Mouse (Mus musculus) liver, postnatal 0 days (tissue): ENCODE results near the gene Duox2. TPM values are rescaled to one million over a fixed set of nuclear protein-coding genes. Genes with fewer than 3 reads are reported as not detected.

Source experiments
- ATAC-seq: fragments of 200-750 bp; cut with Nextera tagmentation; 2 replicates; pipeline ENCODE4 v1.8.0; 2017; ENCODE audit warnings: mild to moderate bottlenecking, moderate library complexity
- DNase-seq: peaks from one replicate; pipeline ENCODE4 v3.0.0-alpha.2; 2016
- H3K27ac ChIP-seq: fragments of 300-500 bp; sonication (generic); 2 replicates; pipeline ENCODE4 v1.5.1; 2014; ENCODE audit warnings: antibody characterized with exemption, moderate library complexity, mild to moderate bottlenecking, low read depth
- H3K27me3 ChIP-seq: fragments of 300-500 bp; sonication (generic); 2 replicates; pipeline ENCODE4 v1.6.1; 2014; ENCODE audit warnings: low read length, control low read depth, mixed read lengths; ENCODE audit not compliant: insufficient read depth
- H3K36me3 ChIP-seq: fragments of 300-500 bp; sonication (generic); replicated peaks from 2 replicates; pipeline ENCODE4 v1.6.1; 2014; ENCODE audit warnings: mild to moderate bottlenecking, control low read depth, low read length, moderate library complexity, mixed read lengths; ENCODE audit not compliant: insufficient read depth
- H3K4me1 ChIP-seq: fragments of 300-500 bp; sonication (generic); 2 replicates; pipeline ENCODE4 v1.6.1; 2014; ENCODE audit warnings: antibody characterized with exemption, mild to moderate bottlenecking, control low read depth; ENCODE audit not compliant: insufficient read depth
- H3K4me2 ChIP-seq: fragments of 300-500 bp; sonication (generic); 2 replicates; pipeline ENCODE4 v1.6.1; 2014; ENCODE audit warnings: low read depth, mild to moderate bottlenecking, low read length, moderate library complexity, mixed read lengths
- H3K4me3 ChIP-seq: fragments of 300-500 bp; sonication (generic); 2 replicates; pipeline ENCODE4 v1.5.1; 2014; ENCODE audit warnings: low read depth, low read length
- H3K9ac ChIP-seq: fragments of 300-500 bp; sonication (generic); replicated peaks from 2 replicates; pipeline ENCODE4 v1.6.1; 2014; ENCODE audit warnings: mild to moderate bottlenecking, moderate library complexity
- H3K9me3 ChIP-seq: fragments of 300-500 bp; sonication (generic); 2 replicates; pipeline ENCODE4 v1.6.1; 2016; ENCODE audit warnings: mild to moderate bottlenecking, control low read depth, low read length, mixed read lengths
- CTCF ChIP-seq: sonication (generic); IDR thresholded peaks from 2 replicates; pipeline ENCODE4 v1.5.1; 2016; ENCODE audit warnings: antibody characterized with exemption, low read depth
- EP300 ChIP-seq: IDR thresholded peaks from 2 replicates; pipeline ENCODE4 v1.6.1; 2016; ENCODE audit warnings: antibody characterized with exemption, low read depth, mild to moderate bottlenecking
- WGBS: fragments of 180-500 bp; shearing (Covaris S2); extraction: QIAGEN DNeasy Blood & Tissue Kit; methylation state at CpG from one replicate; pipeline ENCODE4 v1.1.7; 2014; ENCODE audit not compliant: insufficient replicate concordance; 5-methylcytosine and 5-hydroxymethylcytosine counted together
- polyA plus RNA-seq: library from polyadenylated mRNA; unstranded; fragments of >200 nt; fragmentation: Nextera tagmentation; extraction: Ambion mirVana; gene quantifications from 2 replicates; pipeline ENCODE4 v1.2.1, GENCODE M21; 2015

The Duox2 gene
- polyA plus RNA-seq, 1 experiment from 2014 or later, result 0.02 TPM

GRCm38 (mm10) chr2:122299911-122300655 lies 1.8 kb upstream of the Duox2 start:
- ATAC-seq (no peak), DNase-seq (no peak)
- H3K4me1 ChIP-seq, result peaks cover 9% of the 10 kb centered on the region
- no peak overlapping the region for H3K4me2 ChIP-seq
- H3K36me3 ChIP-seq, result no peaks in the 10 kb centered on the region
- WGBS, result 14% methylated on average over 14 of the region's 14 CpGs
- TF ChIP-seq EP300 (no peak), CTCF (no peak)
- H3K9ac ChIP-seq, result no peak overlapping the region
- no peaks in the 10 kb centered on the region for H3K9me3 ChIP-seq
- no peak overlapping the region for H3K4me3 ChIP-seq
- H3K27me3 ChIP-seq, result peaks cover 76% of the 10 kb centered on the region
- no peak overlapping the region for H3K27ac ChIP-seq

GRCm38 (mm10) chr2:122298596-122299490 lies 594 bp upstream of the Duox2 start, which contains the start of gene Duoxa2:
TSS of gene Duoxa2 (plus strand) at chr2:122298900.
- no peaks in the 10 kb centered on the region for H3K36me3 ChIP-seq
- H3K4me2 ChIP-seq, result peak within 1 kb of the TSS; percentile 58
- ATAC-seq (no peak), DNase-seq (no peak)
- 2% methylated on average over 43 of the region's 43 CpGs for WGBS
- H3K27me3 ChIP-seq, result peaks cover 81% of the 10 kb centered on the region
- TF ChIP-seq CTCF (no peak), EP300 (no peak)
- H3K4me1 ChIP-seq, result peaks cover 9% of the 10 kb centered on the region
- H3K27ac ChIP-seq, result no peak within 1 kb of the TSS
- peak within 1 kb of the TSS; percentile 28; the same call in 1 of the 2 replicates for H3K4me3 ChIP-seq
- no peaks in the 10 kb centered on the region for H3K9me3 ChIP-seq
- no peak within 1 kb of the TSS for H3K9ac ChIP-seq

GRCm38 (mm10) chr2:122297271-122298095 lies 766 bp downstream of the Duox2 start:
- Histone ChIP-seq H3K36me3 (no peaks in the 10 kb centered on the region), H3K9ac (no peak overlapping the region), H3K4me1 (peaks cover 9% of the 10 kb centered on the region), H3K27me3 (peaks cover 83% of the 10 kb centered on the region), H3K4me3 (no peak overlapping the region), H3K4me2 (no peak overlapping the region), H3K9me3 (no peaks in the 10 kb centered on the region), H3K27ac (no peak overlapping the region)
- no peak for ATAC-seq
- TF ChIP-seq EP300 (no peak), CTCF (no peak)
- 2% methylated on average over 35 of the region's 35 CpGs for WGBS
- no peak for DNase-seq

GRCm38 (mm10) chr2:122294916-122295315 lies 3.3 kb downstream of the Duox2 start:
- TF ChIP-seq CTCF, result peak; percentile 18; the same call in 1 of the 2 replicates
- TF ChIP-seq EP300, result no peak
- Histone ChIP-seq H3K27me3 (peaks cover 58% of the 10 kb centered on the region), H3K4me2 (no peak overlapping the region), H3K4me1 (no peaks in the 10 kb centered on the region; the same call in 1 of the 2 replicates), H3K4me3 (no peak overlapping the region), H3K36me3 (no peaks in the 10 kb centered on the region), H3K9me3 (no peaks in the 10 kb centered on the region), H3K9ac (no peak overlapping the region), H3K27ac (no peak overlapping the region)
- WGBS, result 4% methylated on average over 7 of the region's 7 CpGs
- no peak for DNase-seq
- no peak for ATAC-seq

GRCm38 (mm10) chr2:122286137-122286536 lies 12.1 kb downstream of the Duox2 start:
- H3K27me3 ChIP-seq, result 0 out of 2 replicates have a peak, but pooled peaks cover 3% of the 10 kb centered on the region
- TF ChIP-seq CTCF (no peak), EP300 (no peak)
- ATAC-seq (no peak), DNase-seq (no peak)
- no peak overlapping the region for H3K4me2 ChIP-seq
- H3K27ac ChIP-seq, result no peak overlapping the region
- no peaks in the 10 kb centered on the region for H3K36me3 ChIP-seq
- 47% methylated on average over 7 of the region's 7 CpGs for WGBS
- H3K9me3 ChIP-seq, result no peaks in the 10 kb centered on the region
- H3K9ac ChIP-seq, result no peak overlapping the region
- H3K4me1 ChIP-seq, result no peaks in the 10 kb centered on the region; the same call in 1 of the 2 replicates
- H3K4me3 ChIP-seq, result no peak overlapping the region
